Mouse (Mus musculus): Measurements from ENCODE around the gene Dcaf4. TPM values are rescaled to one million over a fixed set of nuclear protein-coding genes. Genes with fewer than 3 reads are reported as not detected.
A peak's percentile ranks its signal among the peaks of the same experiment; 100 is the strongest.

Gene Dcaf4
- total RNA-seq, 1 experiment: 49.8 TPM

DNA sequence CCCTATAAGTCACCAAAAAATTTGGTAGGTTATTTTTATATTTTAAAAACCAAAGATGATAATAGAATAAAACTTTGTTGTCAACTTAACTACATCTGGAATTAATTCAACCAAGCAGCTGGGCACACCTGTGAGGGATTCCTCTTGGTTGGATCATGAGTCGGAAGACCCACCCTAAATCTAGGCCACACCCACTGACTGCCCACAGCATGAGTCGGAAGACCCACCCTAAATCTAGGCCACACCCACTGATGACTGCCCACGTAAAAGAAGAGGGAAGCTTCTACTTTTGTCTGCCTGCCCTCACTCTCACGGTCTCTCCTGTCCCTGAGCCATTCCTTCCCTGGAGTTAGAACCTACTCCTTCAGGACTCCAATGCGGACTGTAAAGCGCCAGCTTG is 39.9 kb downstream of the Dcaf4 start:
- in situ Hi-C loops (cut with MboI; ENCODE audit: low sequenced_read_pairs in 2 of 2, unreplicated experiment in 2 of 2): no loop called here
- H3K4me1 ChIP-seq (ENCODE audit: control insufficient read depth in 2 of 2, insufficient read depth in 2 of 2, low read length in 2 of 2, poor library complexity in 1 of 2): peaks cover 4 to 11% of the 10 kb centered on the region in 2 experiments; a peak in 3 of 4 replicates
- H3K4me3 ChIP-seq (ENCODE audit: insufficient read depth in 1 of 2, low read depth in 1 of 2, low read length in 2 of 2, poor library complexity in 1 of 2, severe bottlenecking in 1 of 2): no peak overlapping the region
- H3K36me3 ChIP-seq (ENCODE audit: control insufficient read depth, insufficient read depth, low read length, poor library complexity, severe bottlenecking): peaks cover 11% of the 10 kb centered on the region; the same call in 1 of the 2 replicates
- no peaks in the 10 kb centered on the region for H3K9me3 ChIP-seq (ENCODE audit: control insufficient read depth, insufficient read depth, low read depth, low read length)
- no peak for TF ChIP-seq MAFK (IDR thresholded peaks at IDR 0.05; ENCODE audit: insufficient read depth, low read depth, low read length)
- TF ChIP-seq ZNF384 (IDR thresholded peaks at IDR 0.05; ENCODE audit: low read depth, low read length): no peak
- TF ChIP-seq HCFC1 (IDR thresholded peaks at IDR 0.05; ENCODE audit: borderline replicate concordance, insufficient read depth, low read length): no peak
- no peak for TF ChIP-seq CHD2 (IDR thresholded peaks at IDR 0.05; ENCODE audit: low read depth, low read length)
- TF ChIP-seq ZC3H11A (IDR thresholded peaks at IDR 0.05; ENCODE audit: borderline replicate concordance, low read depth, low read length): no peak
- H3K27ac ChIP-seq (ENCODE audit: insufficient read depth, low read depth, low read length, poor library complexity, severe bottlenecking): no peak overlapping the region
- DNase-seq (ENCODE audit: low read depth, low spot score): peak; percentile 73
- H3K9ac ChIP-seq (ENCODE audit: insufficient read depth, low read depth, low read length, poor library complexity, severe bottlenecking): no peak overlapping the region

DNA sequence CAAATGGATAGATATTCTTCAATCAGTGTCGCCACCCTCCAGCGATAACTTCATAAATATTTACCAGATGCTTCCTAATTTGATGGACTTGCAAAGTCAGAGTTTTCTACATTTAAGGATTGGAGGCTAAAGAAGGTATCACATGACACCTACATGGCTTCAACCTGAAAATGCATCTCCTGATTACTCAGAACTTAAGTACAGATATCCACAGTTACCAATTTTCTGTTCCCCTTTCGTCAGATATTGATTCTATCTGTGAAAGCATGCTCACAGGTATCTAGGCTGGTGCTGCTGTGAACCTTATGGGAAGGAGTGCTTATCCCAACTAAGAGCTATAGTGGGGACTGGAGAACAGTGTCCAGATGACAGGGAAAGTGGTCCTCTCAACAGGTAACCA is 42.3 kb downstream of the Dcaf4 start:
- peaks cover 3 to 4% of the 10 kb centered on the region in 2 experiments; a peak in 3 of 4 replicates for H3K4me1 ChIP-seq (ENCODE audit: control insufficient read depth in 2 of 2, insufficient read depth in 2 of 2, low read length in 2 of 2, poor library complexity in 1 of 2)
- TF ChIP-seq HCFC1 (IDR thresholded peaks at IDR 0.05; ENCODE audit: borderline replicate concordance, insufficient read depth, low read length) (no peak), MAFK (IDR thresholded peaks at IDR 0.05; ENCODE audit: insufficient read depth, low read depth, low read length) (no peak), CHD2 (IDR thresholded peaks at IDR 0.05; ENCODE audit: low read depth, low read length) (no peak), ZC3H11A (IDR thresholded peaks at IDR 0.05; ENCODE audit: borderline replicate concordance, low read depth, low read length) (no peak), ZNF384 (IDR thresholded peaks at IDR 0.05; ENCODE audit: low read depth, low read length) (no peak)
- peaks cover 12% of the 10 kb centered on the region for H3K36me3 ChIP-seq (ENCODE audit: control insufficient read depth, insufficient read depth, low read length, poor library complexity, severe bottlenecking)
- H3K9me3 ChIP-seq (ENCODE audit: control insufficient read depth, insufficient read depth, low read depth, low read length): no peaks in the 10 kb centered on the region
- H3K9ac ChIP-seq (ENCODE audit: insufficient read depth, low read depth, low read length, poor library complexity, severe bottlenecking): no peak overlapping the region
- no peak overlapping the region for H3K4me3 ChIP-seq (ENCODE audit: insufficient read depth in 1 of 2, low read depth in 1 of 2, low read length in 2 of 2, poor library complexity in 1 of 2, severe bottlenecking in 1 of 2)
- no peak for DNase-seq (ENCODE audit: low read depth, low spot score)
- no peak overlapping the region for H3K27ac ChIP-seq (ENCODE audit: insufficient read depth, low read depth, low read length, poor library complexity, severe bottlenecking)
- in situ Hi-C loops (cut with MboI; ENCODE audit: low sequenced_read_pairs in 2 of 2, unreplicated experiment in 2 of 2): no loop called here

DNA sequence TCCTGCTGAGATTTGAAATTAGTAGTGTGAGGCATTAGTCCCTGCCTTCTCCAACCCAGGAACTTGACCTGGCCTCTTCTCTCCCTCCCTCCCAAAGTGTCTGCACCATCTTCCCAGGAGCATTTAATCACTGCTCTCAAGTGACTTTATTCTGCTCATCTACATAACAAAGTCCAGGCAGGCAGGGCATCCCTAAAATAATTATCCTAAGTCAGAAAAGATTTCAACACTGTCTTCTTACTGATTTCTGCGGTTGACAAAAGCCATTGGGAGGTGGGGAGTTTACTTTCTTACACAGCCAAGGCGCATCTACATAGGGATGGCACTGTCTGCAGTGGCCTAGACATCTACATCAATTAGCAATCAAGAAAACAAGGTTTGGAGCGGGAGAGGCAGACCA is 49.6 kb downstream of the Dcaf4 start:
- no peak overlapping the region for H3K27ac ChIP-seq (ENCODE audit: insufficient read depth, low read depth, low read length, poor library complexity, severe bottlenecking)
- no peak for DNase-seq (ENCODE audit: low read depth, low spot score)
- H3K36me3 ChIP-seq (ENCODE audit: control insufficient read depth, insufficient read depth, low read length, poor library complexity, severe bottlenecking): peaks cover 22% of the 10 kb centered on the region
- no peak overlapping the region for H3K9ac ChIP-seq (ENCODE audit: insufficient read depth, low read depth, low read length, poor library complexity, severe bottlenecking)
- no peaks in the 10 kb centered on the region for H3K9me3 ChIP-seq (ENCODE audit: control insufficient read depth, insufficient read depth, low read depth, low read length)
- TF ChIP-seq ZNF384 (IDR thresholded peaks at IDR 0.05; ENCODE audit: low read depth, low read length) (no peak), HCFC1 (IDR thresholded peaks at IDR 0.05; ENCODE audit: borderline replicate concordance, insufficient read depth, low read length) (no peak), CHD2 (IDR thresholded peaks at IDR 0.05; ENCODE audit: low read depth, low read length) (no peak), MAFK (IDR thresholded peaks at IDR 0.05; ENCODE audit: insufficient read depth, low read depth, low read length) (no peak), ZC3H11A (IDR thresholded peaks at IDR 0.05; ENCODE audit: borderline replicate concordance, low read depth, low read length) (no peak)
- H3K4me3 ChIP-seq (ENCODE audit: insufficient read depth in 1 of 2, low read depth in 1 of 2, low read length in 2 of 2, poor library complexity in 1 of 2, severe bottlenecking in 1 of 2): no peak overlapping the region
- in situ Hi-C loops (cut with MboI; ENCODE audit: low sequenced_read_pairs in 2 of 2, unreplicated experiment in 2 of 2): no loop called here
- peaks cover 6 to 16% of the 10 kb centered on the region in 2 experiments; a peak in 3 of 4 replicates for H3K4me1 ChIP-seq (ENCODE audit: control insufficient read depth in 2 of 2, insufficient read depth in 2 of 2, low read length in 2 of 2, poor library complexity in 1 of 2)

DNA sequence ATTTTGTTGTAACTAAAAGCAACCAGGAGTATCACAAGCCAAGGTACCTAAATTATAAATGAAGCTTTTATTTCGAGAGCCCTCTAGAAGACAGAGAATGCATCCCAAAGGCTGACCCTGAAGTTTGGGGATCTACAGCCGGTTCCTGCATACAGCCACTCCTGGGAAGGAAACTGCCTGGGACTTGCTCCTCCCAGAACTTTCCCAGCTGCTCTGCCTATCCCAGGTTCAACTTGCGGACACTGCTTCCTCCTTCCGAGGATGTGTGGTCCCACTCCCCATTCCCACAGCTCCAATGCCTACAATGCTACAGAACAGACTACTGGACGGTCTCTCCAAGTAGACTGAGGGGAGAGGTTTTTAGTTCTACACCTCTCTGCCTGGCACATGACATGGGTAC is 52.5 kb downstream of the Dcaf4 start:
- no peak for TF ChIP-seq CHD2 (IDR thresholded peaks at IDR 0.05; ENCODE audit: low read depth, low read length)
- TF ChIP-seq MAFK (IDR thresholded peaks at IDR 0.05; ENCODE audit: insufficient read depth, low read depth, low read length): no peak
- no peak for TF ChIP-seq ZNF384 (IDR thresholded peaks at IDR 0.05; ENCODE audit: low read depth, low read length)
- TF ChIP-seq ZC3H11A (IDR thresholded peaks at IDR 0.05; ENCODE audit: borderline replicate concordance, low read depth, low read length): no peak
- no peak for TF ChIP-seq HCFC1 (IDR thresholded peaks at IDR 0.05; ENCODE audit: borderline replicate concordance, insufficient read depth, low read length)
- Histone ChIP-seq H3K9ac (ENCODE audit: insufficient read depth, low read depth, low read length, poor library complexity, severe bottlenecking) (no peak overlapping the region), H3K36me3 (ENCODE audit: control insufficient read depth, insufficient read depth, low read length, poor library complexity, severe bottlenecking) (peaks cover 15% of the 10 kb centered on the region), H3K4me3 (ENCODE audit: insufficient read depth in 1 of 2, low read depth in 1 of 2, low read length in 2 of 2, poor library complexity in 1 of 2, severe bottlenecking in 1 of 2) (no peak overlapping the region), H3K27ac (ENCODE audit: insufficient read depth, low read depth, low read length, poor library complexity, severe bottlenecking) (no peak overlapping the region), H3K9me3 (ENCODE audit: control insufficient read depth, insufficient read depth, low read depth, low read length) (no peaks in the 10 kb centered on the region), H3K4me1 (ENCODE audit: control insufficient read depth in 2 of 2, insufficient read depth in 2 of 2, low read length in 2 of 2, poor library complexity in 1 of 2) (peaks cover 11 to 18% of the 10 kb centered on the region in 2 experiments)
- no peak for DNase-seq (ENCODE audit: low read depth, low spot score)
- in situ Hi-C loops (cut with MboI; ENCODE audit: low sequenced_read_pairs in 2 of 2, unreplicated experiment in 2 of 2): no loop called here
